Mouse (Mus musculus) brain, adult 2 months (tissue): ENCODE data around the gene Tssk3.

Experiments
- DNase-seq: peaks from one replicate; pipeline ENCODE4 v3.0.0; 2011; ENCODE audit warnings: low read depth, low spot score

Tssk3 gene

GRCm38 (mm10) chr4:129448713-129449112 lies 42.1 kb downstream of the Tssk3 start:
- no peak for DNase-seq

- DNase-seq = peak; percentile 9
Observed at GRCm38 (mm10) chr4:129447778-129448563, 42.9 kb downstream of the Tssk3 start.

- DNase-seq = no peak
Observed at GRCm38 (mm10) chr4:129447360-129447759, 43.5 kb downstream of the Tssk3 start.

GRCm38 (mm10) chr4:129441145-129441544 lies 49.7 kb downstream of the Tssk3 start:
- no peak for DNase-seq

- peak; percentile 95 for DNase-seq
Observed at GRCm38 (mm10) chr4:129440340-129441063, 50.3 kb downstream of the Tssk3 start, which contains the start of gene Zbtb8b. Zbtb8b (minus strand) TSS chr4:129440853.
